Mouse (Mus musculus) adrenal gland, adult 2 months (tissue): Measurements from ENCODE around the gene Errfi1. TPM values are rescaled to one million over a fixed set of nuclear protein-coding genes. Genes with fewer than 3 reads are reported as not detected.
"Not testable (repeated sequence)": the region's sequence is repeated elsewhere in the genome, so short reads cannot be mapped to it uniquely, and the experiment has no call there.

ENCODE experiments used
- DNase-seq: peaks from one replicate; pipeline ENCODE4 v3.0.0; 2021
- polyA plus RNA-seq: library from polyadenylated mRNA; depleted of rRNA; stranded (reverse); fragments of >200 nt; gene quantifications from 2 replicates; pipeline ENCODE4 v1.2.3, GENCODE M21; 2012
- total RNA-seq, 2 experiments: library from RNA; stranded (reverse); gene quantifications; 2 replicates each; pipeline ENCODE4 v1.2.3; 2021

The Errfi1 gene
- total and polyA plus RNA-seq, 3 experiments: 12.6 to 49.8 (median 41.7) TPM

DNA sequence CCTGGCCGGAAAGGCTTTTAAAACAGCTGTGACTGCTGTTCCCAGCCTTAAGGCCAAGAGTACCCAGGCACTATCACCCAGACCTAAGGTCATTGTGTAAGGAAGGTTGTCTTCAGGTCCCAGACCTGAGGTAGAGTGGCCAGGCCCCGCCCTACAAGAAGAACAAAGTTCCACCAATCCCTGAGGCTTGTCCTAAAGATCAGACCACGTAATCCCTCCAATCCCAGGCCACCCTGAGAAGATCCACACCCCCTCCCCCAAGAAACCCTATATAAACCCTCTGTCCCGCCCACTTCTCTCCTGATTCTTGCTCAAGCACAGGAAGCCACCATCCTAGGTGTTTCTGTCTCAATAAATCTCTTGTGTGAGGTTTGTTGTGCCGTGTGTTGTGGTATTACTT, 26.6 kb downstream of the Errfi1 start:
- no peak for DNase-seq

- DNase-seq: no peak
Measured at GRCm38 (mm10) chr4:150882632-150883031, 28.9 kb downstream of the Errfi1 start.

GRCm38 (mm10) chr4:150887903-150888302, 34.2 kb downstream of the Errfi1 start:
- no peak for DNase-seq

DNA sequence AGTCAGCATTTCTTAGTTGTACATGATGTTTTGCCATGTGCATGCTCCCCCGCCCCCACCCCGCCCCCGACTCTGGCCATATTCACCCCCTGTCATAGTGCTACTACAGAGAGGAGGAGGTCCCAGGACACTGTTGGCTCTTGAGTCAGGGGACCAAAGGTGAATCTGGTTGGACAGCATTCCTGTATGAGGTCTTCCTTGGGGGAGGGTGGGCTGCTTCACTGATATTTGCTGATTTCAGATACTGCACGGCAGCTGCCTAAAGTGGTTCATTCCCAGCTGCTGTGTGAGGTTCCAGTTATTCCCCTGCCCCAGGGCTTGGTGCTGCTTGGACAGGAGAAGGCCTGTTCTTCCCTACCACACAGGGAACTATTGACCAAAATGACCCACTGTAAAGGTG, 34.8 kb downstream of the Errfi1 start:
- no peak for DNase-seq

- DNase-seq: no peak
Measured at GRCm38 (mm10) chr4:150889273-150889954, 35.7 kb downstream of the Errfi1 start.

DNA sequence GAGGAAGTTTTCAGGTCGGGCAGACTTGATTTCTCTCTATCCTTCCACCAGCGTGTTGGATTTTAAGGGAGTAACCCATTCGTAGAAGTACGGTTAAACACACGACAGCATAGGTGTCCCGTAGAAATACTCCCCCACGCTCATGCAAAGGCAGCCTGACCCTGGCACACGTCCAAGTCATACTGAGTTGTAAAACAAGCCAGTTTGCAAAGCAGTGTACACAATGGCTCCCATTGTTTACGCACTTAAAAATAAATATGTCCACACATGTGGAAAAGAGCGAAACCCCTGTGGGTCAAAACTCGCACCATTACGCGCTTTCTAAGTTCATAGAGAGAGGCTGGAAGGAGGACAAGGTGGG, 36.2 kb downstream of the Errfi1 start:
- no peak for DNase-seq

DNA sequence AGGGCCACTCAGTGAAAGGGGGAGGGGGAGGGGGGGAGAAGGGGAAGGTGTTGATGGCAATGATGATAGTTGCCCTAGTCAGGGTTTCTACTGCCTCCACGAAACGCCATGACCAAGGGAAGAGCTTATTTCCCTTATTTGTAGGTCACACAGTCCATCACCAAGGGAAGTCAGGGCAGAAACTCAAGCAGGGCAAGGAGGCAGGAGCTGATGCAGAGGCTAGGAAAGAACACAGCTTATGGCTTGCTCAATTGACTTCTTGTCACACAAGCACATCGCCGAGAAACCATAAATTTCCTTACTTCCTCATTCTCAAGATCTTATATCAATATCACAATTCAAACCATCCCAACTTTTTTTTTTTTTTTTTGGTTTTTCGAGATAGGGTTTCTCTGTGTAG, 37.6 kb downstream of the Errfi1 start:
- DNase-seq: no peak

DNA sequence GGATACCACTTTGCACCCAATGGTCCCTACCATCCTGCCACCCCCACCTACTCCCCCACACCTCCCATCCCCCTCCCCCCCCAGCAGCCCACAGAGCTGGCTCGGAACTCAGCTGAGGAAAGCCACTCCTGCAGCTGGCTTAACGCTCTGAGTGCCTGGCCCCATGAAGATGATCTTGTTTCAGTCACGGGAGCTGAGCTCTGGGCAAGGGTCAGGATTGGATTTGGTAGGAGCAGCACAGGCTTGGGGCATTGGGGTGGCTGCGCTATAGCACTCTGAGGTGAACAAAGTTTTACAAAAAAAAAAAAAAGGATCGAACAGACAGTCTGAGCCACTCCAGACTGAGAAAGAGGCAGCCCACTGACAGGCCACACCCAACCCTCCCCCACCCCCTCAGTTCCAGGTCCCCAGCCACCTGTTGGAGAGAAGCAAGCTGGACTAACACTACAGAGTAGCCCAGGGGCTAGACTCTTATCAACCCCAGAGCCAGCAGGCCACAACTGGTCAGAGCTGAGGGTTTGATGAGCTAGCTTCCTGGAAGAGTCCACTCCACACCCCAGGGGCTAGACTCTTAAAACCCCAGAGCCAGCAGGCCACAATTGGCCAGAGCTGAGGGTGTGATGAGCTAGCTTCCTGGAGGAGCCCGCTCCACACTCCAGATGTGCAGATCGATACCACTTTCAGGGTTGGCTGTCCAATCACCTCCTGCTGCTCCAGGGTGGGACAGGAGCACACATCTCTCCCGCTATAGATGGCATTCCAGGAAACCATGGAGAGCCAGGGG, 41.2 kb downstream of the Errfi1 start:
- DNase-seq: no peak

GRCm38 (mm10) chr4:150896896-150897624, 43.3 kb downstream of the Errfi1 start:
- DNase-seq: no peak

- DNase-seq: peak; percentile 86
Measured at GRCm38 (mm10) chr4:150898716-150899365, 45.1 kb downstream of the Errfi1 start.

- DNase-seq: no peak
Measured at GRCm38 (mm10) chr4:150900486-150900885, 46.8 kb downstream of the Errfi1 start.

GRCm38 (mm10) chr4:150901651-150902050, 47.9 kb downstream of the Errfi1 start:
- DNase-seq: peak; percentile 81

DNA sequence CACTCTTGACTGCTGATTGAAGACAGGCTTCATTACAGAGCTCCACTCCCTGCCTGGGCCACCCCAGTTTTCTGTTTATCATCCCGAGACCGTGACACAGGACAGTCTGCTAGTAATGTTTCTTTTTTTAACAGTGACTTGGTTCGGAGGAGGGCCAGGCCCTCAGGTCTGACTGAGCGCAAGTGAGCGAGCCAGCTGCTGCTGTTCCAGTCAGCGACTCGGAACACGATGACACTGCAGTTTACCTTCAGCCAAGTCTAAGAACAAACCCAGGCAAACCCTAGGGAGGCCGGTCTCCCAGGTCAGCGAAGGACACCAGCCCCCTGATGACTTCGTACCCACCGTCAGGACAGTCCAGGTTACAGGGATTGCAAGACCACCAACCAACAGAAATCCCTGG, 48.3 kb downstream of the Errfi1 start:
- no peak for DNase-seq

DNA sequence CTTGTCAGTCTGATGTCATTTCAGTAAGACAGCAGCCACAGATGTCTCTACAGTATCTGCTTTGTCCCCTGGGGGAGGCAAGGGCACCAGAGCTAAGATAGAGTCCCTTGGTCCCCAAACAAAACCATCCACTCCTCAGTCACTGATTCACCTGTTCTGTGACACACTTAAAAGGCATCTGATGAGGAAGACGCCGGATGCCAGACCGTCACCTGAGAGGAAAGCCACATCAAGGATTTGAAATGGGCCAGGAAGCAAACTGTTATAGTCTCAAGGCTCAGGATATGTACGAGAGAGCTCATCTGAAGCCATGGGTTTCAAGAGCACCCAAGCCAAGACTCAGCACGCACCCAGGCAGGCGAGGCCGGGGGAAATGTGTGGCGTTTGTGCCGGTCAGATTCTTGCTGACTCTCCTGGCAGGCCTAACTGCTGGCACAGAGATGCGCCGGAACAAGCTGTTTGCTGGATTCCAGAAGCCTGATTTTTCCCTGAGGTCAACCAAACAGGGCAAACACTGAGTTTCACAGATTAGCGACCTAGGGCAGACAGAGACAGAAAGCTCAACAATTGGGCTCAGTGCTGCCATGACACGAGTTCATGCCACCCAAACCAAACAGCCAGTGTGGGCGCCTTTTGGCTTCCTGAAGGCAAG, 49.5 kb downstream of the Errfi1 start:
- DNase-seq: no peak

DNA sequence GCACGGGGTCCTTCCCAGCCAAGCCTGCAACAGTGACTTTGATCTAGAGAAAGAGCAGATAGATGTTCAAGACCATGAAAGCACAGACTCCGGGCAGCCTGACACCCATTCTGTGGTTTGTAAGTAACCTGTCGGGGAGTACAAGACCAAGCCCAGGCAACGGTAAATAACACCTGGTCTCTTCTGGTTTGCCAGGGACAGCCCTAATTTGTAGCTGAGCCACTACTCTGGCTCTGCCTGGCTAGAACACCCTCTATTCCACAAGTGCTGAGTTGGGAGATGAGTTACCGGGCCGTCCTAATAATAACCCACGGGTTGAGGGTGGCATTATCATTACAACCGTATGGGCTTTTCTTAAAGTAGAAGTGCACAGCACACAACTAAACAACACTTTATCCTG, 53.4 kb downstream of the Errfi1 start:
- DNase-seq: no peak

DNA sequence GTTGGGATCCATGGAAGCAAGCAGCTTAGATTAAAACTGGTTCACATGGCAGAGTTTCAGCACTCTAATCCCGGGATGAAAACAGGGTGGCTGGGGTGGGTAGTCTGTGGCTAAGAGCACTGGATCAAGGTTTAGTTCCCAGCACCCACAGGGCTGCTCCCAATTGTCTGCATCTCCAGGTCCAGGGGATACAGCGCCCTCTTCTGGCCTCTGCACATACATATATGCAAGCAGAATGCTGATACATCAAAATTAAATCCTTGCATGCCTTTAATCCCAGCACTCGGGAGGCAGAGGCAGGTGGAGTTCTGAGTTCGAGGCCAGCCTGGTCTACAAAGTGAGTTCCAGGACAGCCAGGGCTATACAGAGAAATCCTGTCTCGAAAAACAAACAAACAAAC, 54.8 kb downstream of the Errfi1 start:
- DNase-seq: not testable (repeated sequence)

DNA sequence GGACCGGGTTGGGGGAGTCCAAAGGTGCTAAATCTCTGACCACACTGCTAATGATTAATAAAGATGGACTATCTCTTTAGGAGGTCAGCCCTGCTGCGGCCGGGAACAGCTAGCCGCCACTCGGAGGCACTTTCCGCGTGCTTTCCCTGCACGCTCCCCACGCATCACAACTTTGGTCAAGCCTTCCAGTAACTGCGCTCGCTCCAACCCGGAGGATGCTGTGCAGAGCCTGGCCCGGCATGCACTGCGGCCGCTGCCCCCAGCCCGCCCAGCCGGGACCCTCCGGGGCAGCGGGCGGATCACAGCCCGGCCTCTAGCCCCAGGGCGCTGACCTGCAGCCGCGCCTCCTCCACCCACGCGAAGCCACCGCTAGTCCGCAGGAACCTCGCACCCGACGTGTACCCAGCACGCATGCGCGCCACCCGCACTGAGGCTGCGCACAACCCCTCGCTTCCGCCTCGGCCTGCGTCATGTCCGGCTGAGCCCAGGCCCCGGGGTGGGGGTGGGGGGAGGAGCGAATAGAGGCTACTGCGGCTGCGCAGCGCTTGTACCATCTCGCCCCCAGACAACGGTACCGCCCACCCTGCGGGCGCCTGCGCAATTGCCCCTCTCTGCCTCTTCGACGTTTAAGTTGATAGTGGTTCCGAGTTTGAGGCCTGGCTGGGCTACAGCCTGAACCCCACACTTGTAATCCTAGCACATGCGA, 55.9 kb downstream of the Errfi1 start:
- DNase-seq: peak; percentile 99

DNA sequence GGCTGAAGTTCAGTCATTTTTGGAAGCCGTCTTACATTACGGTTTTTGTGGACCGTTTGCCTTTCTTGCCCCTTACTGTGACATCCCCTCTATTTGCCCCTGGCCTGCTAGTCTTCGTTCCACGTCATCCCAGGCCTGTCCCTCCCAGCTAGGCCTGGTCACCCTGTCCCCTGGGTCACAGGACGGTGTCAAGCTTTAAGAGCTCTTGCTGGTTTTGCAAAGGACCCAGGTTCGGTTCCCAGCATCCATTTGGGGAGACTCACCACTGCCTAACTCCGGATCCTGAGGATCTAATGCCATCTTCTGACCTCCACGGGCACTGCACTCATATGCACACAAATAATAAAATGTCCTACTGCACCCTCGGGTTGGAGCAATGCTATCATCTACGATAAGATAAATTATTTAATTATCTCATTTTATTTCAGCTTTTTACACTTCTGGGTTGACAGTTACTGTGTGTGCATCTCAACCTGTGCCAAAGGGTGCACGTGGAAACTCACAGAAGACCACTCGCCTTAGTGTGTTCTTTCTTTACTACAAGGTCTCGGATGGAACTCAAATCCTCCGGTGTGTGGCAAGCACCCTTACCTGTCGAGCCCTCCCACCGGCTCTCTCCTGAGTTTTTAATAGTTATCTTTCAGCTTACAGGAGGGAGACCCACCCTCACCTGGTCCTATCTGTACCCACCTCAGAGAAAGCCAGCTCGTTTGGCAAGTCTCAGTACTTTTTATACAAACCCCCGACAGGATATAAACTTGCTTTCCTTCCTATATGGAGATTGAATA, 56.6 kb downstream of the Errfi1 start:
- no peak for DNase-seq

GRCm38 (mm10) chr4:150913743-150914142, 60.0 kb downstream of the Errfi1 start:
- no peak for DNase-seq

DNA sequence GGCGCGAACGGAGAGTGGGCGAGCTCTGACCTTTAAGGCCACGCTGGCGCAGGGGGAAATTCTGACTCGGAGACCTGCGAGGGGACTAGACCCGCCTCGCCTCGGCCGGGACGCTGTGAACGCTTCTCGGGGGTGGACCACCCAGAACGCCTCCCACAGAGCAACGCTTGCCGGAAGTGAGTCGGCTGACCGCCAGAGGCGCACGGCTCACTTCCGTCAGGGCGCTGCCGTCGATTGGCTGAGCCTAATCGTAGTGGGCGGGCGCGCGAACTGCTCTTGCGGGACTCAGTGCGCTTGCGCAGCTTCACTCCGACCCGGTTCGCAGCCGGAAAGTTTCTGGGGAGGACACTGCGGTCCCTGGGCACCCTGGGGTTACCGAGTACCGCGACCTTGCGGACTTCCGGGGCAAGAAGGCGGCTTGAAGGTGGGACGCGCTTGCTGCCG, 60.6 kb downstream of the Errfi1 start, which contains the start of the genes Park7 and Tnfrsf9:
Park7 (minus strand) TSS at position 148 of the 444 bp plus-strand sequence.
Tnfrsf9 (plus strand) TSS at position 273 of the 444 bp plus-strand sequence.
- peak; percentile 97 for DNase-seq
